Mouse (Mus musculus): ENCODE measurements around the gene Gm49510.

The Gm49510 gene

DNA sequence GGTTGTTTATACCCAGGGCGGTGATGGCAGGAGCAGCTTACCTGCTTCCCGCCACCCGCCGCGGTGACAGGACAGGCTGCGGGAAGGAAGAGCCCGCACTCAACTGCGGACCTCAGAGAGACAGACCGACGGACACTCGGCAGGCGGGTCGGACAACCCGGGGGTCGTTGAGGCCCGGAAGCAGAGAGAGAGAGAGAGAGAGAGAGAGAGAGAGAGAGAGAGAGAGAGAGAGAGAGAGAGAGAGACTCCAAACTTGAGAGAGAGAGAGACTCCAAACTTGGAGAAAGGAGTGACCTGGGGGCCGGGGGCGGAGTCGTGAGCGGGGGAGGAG, at the start of gene Gm49510:
Gene Gm49510, plus strand, starts transcription at position 259 of the 331 bp plus-strand sequence.
- in situ Hi-C loops (cut with MseI, MboI) = no loop called here

DNA sequence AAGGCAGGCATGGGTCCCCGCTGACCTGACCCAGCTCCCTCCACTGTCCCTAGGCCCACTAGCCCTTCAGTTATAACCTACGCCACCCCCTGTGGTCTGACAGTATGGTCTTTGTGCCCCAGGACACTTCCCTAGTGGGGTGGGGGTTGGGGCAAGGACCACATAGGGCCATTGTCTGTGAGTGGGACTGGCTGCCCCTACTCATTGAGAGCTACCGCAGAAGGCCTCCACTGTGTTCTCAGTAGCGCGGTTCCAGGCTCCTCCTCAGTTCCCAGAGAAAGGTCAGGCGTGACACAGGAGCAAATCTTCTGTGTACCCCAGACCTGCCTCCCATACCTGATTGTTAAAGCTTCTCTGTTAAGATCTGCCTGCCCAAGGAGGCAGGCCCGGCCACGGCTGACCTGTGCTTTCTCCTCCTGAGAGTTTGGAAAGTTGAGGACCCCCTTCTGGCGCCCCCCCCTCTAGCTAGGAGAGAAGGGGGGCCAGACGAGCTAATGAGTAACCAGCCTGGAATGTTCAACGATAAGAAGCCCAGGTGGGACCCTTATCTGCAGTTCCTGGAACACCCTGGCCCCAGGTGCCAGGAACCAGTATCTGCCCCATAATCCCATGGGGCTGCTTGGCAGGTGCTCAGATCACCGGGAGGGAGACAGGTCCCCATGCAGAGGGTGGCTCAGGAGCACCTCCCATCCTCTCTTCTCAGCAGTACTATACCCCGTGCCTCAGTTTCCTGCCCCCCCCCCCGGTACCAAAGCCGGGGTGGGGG, 49.2 kb upstream of the Gm49510 start:
- in situ Hi-C loops (cut with MseI, MboI) = no loop called here

DNA sequence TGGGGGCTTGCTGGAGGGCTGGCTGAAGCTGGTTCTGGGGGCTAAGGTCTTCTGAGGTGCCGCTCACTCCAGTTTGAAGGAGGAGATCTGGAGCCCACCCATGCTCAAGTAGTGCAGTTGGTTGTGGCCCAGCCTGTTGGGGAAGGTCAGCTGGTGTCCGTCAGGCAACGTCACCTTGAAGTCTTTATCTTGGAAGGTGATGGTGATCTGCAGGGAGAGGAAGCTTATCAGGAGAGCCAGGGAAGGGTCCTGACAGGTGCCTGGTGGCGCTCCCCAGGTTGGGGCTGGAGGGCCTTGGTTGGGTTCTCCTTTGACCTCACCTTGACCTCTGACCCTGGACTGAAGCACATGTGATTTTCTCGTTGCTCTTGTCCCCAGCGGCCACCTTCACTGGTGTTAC, 48.5 kb upstream of the Gm49510 start:
- in situ Hi-C loops (cut with MseI, MboI) = no loop called here

DNA sequence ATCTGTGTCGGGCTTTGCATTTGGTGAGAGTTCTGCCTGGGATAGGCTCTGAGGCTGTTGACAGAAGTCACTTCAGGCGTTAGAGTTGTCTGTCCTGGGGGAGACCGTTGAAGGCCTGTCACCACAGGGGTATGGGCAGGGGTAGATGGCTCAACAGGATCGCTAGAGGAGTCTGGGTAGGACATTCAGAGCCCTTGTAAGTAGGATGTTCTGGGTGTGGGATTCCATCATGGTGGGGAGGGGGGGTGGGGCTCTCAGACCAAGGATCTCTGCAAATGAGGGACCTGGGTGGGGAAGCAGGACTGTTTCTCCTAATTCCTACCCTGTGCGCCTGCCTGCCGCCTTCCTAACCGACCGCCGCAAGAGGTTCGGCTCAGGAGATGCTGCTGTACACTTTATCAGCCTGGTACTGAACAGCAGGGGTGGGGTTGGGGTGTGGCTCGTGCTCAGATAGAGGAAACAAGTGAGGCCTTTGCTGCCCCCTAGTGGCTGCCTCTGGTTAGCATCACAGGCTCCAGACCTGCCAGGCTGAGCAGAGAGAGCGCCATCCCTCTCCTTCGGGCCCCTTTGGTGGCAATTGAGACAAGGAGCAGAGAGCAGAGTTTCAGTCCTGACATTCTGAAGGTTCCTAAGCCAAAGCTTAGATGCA, 47.8 kb upstream of the Gm49510 start:
- in situ Hi-C loops (cut with MseI, MboI) = no loop called here

- in situ Hi-C loops (cut with MseI, MboI) = loop anchor here in 1 of 2 experiments (5.0 kb wide), 1 partner anchor 33 kb away; no protein-coding TSS in a partner anchor
Observed at GRCm38 (mm10) chr15:78855303-78855965, 44.0 kb upstream of the Gm49510 start, which contains the start of gene Lgals2. Gene Lgals2 (minus strand): TSS chr15:78855529.

GRCm38 (mm10) chr15:78857009-78857408, 42.5 kb upstream of the Gm49510 start:
- in situ Hi-C loops (cut with MseI, MboI) = loop anchor here in 1 of 2 experiments (5.0 kb wide), 1 partner anchor 35 kb away; no protein-coding TSS in a partner anchor

- in situ Hi-C loops (cut with MseI, MboI) = loop anchor here in 1 of 2 experiments (5.0 kb wide), 1 partner anchor 37 kb away; no protein-coding TSS in a partner anchor
Observed at GRCm38 (mm10) chr15:78859311-78859710, 40.2 kb upstream of the Gm49510 start.

GRCm38 (mm10) chr15:78859714-78860113, 39.8 kb upstream of the Gm49510 start:
- in situ Hi-C loops (cut with MseI, MboI) = loop anchor here in 1 of 2 experiments (5.0 kb wide), 1 partner anchor 37 kb away; no protein-coding TSS in a partner anchor

GRCm38 (mm10) chr15:78862280-78862679, 37.2 kb upstream of the Gm49510 start:
- in situ Hi-C loops (cut with MseI, MboI) = no loop called here

DNA sequence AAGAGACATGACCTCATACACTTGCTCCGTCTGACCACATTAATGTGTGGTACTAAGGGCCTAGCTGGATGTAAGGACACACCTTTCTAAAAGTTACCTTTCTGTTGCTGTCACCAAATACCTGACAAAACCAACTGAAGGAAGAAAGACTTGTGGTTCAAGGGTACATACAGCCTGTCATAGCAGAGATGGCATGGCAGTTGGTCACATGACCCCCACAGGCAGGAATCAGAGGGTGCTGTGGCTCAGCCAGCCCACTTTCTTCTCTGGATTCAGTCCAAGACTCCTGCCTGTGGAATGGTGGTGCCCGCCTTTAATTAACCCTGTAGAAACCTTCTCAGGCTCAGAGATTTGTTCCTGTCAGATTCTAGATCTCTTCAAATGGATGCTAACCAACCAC, 36.3 kb upstream of the Gm49510 start:
- in situ Hi-C loops (cut with MseI, MboI) = no loop called here

DNA sequence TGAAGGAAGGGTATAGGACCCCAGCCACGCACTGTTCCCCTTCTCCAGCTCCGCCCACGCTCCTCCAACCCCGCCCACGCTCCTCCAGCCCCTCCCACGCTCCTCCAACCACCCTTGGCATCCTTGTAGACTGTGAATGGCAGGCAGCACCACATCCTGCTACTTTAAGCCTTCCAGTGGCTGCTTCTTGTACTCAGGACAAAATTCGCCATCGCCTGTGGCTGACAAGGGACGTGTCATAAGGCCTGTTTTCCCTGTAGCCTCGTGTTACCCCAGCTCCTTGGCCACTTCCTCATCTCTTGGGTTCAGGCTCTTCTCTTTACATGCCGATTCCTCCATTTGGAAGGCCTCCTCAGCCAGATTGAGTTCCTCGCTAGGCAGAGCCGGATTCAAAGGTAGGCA, 35.6 kb upstream of the Gm49510 start:
- in situ Hi-C loops (cut with MseI, MboI) = no loop called here

- in situ Hi-C loops (cut with MseI, MboI) = no loop called here
Observed at GRCm38 (mm10) chr15:78868398-78868797, 31.1 kb upstream of the Gm49510 start.

DNA sequence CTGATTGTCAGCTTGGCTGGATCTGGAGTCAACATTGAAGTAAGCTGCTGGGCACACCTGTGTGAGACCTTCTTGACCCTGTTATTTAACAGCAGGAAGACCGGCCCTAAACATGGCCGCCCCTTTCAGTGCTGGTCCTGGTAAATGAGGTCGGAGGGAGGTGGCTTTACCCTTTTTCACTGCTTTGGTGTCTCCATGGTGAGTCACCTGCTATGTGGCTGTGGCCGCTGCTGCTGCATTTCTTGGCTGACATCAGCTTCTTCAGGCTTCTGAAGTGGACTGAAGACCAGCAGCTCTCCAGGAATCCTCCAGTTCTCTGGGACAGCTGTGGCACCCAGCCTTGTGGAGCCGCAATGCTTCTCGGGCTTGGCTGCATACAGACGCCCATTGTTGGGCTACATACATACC, 30.6 kb upstream of the Gm49510 start:
- in situ Hi-C loops (cut with MseI, MboI) = no loop called here

GRCm38 (mm10) chr15:78869775-78870174, 29.7 kb upstream of the Gm49510 start:
- in situ Hi-C loops (cut with MseI, MboI) = no loop called here

- in situ Hi-C loops (cut with MseI, MboI) = no loop called here
Observed at GRCm38 (mm10) chr15:78872021-78872608, 27.4 kb upstream of the Gm49510 start.

GRCm38 (mm10) chr15:78873803-78874435, 25.5 kb upstream of the Gm49510 start:
- in situ Hi-C loops (cut with MseI, MboI) = no loop called here

DNA sequence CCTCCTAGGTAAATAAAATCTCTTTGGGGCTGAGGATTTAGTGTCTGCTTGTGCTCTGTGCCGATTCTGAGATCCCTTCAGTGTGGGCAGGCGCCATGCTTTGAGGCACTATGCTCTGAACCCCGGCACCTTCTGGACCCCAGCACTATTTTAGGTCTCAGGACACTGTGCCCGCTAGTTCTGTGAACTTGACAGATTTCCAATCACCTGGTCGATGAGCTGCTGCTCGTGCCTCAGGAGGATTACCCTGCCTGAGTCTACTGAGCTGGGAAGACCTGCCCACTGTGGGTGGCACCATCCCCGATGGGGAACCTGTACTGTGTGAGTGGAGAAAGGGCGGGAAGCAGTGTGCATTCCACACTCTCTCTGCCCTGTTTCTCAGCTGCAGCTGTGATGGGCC, 24.5 kb upstream of the Gm49510 start:
- in situ Hi-C loops (cut with MseI, MboI) = no loop called here

DNA sequence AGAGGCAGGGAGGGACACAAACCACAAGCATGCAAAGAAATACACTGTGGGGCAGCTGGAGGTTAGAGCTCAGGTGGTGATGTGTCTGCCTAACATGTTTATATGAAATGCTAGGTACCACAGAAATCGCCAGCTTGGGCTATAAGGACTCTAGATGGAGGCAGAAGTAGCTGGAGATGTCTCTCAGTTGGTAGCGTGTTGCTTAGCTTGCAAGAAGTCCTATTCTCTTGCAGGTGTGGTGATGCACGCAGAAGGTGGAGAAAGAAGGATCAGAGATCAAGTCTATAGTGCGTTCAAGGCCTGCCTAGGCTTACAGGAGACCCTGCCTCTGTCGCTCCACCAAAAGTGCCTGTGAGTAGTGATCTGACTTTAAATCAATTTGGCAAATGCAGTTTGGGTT, 23.9 kb upstream of the Gm49510 start:
- in situ Hi-C loops (cut with MseI, MboI) = no loop called here

- in situ Hi-C loops (cut with MseI, MboI) = no loop called here
Observed at GRCm38 (mm10) chr15:78876258-78876696, 23.2 kb upstream of the Gm49510 start.

GRCm38 (mm10) chr15:78876991-78877809, 22.3 kb upstream of the Gm49510 start, which contains the start of gene Gga1:
Gene Gga1 (plus strand): TSS chr15:78877190.
- in situ Hi-C loops (cut with MseI, MboI) = no loop called here

All from mouse trophoblast stem cell (cell line).